In the genomic region with DNA sequence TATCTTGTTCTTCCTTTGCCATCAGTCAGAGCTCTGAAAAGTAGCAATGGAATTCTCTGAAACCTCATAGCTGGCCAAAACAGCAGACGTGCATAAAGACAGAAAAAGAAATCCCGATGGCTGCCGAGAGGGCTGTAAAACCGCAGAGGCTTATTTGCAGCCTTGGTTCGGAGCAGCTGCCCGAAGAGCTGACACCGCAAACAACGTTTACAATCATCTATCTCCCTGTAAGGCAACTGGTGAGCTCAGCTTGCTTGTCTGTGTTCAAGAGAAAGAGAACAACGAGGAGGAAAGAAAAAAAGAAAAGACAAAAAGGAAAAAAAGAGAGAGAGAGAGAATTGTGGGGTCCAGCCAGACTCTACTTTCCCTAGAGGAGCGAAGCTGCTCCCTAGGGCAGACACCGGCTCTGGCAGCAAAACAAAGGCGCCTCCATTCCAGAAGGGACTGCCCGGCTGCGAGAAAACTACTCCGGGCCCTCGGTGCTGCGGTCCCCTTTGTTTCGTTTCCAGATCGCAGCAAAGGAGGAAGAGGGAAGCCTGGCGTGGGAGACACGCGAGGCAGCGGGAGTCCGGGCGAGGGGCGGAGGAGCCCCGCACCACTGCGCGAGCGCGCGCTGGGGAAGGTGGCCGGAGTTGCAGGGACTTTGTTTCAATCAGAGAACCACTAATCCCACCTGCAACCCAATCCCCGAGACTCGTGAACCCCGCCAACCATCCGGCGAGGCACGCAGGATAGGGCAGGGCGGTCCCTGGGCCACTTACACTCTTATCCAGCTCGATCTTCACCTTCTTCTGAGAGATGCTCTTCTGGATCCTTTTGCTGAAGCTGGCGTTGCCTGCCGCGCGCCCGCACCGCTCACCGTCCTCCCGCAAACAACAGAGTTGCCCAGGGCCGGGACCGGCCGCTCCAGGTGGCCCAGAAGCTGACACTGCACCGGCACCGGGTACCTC, we compare ENCODE assay signal across 8 mouse cellular contexts. TPM values are rescaled to one million over a fixed set of nuclear protein-coding genes. Genes with fewer than 3 reads are reported as not detected.
DNase-seq lines count a peak whose midpoint lies in the region; ATAC-seq and TF ChIP-seq lines count a peak whose summit lies in the region.

No protein-coding gene starts in this region.

- H3K27ac ChIP-seq in cerebellum, adult 2 months (ENCODE audit: insufficient read depth, low read length) = peak overlapping the region; percentile 62
- peak overlapping the region; percentile 99 for H3K27ac ChIP-seq in hindbrain, embryonic 12.5 days
- H3K27ac ChIP-seq in left cerebral cortex, adult 2 months = peak overlapping the region; percentile 85

- H3K36me3 ChIP-seq in hindbrain, embryonic 12.5 days = peaks cover 10% of the 10 kb centered on the region

- DNase-seq in NIH3T3 (ENCODE audit: low read depth) = peak; percentile 63
- DNase-seq in cerebellum, adult 2 months = peak; percentile 58 to 72
- peak; percentile 56 for DNase-seq in forelimb bud, embryonic 11.5 days (ENCODE audit: low read depth, low spot score)
- peak; percentile 42 to 47 for DNase-seq in left cerebral cortex, adult 2 months (ENCODE audit: extremely low spot score in 1 of 2, low spot score in 2 of 2)
- peak; percentile 51 for DNase-seq in lung, postnatal 4 days
- DNase-seq in retina, postnatal 7 days (ENCODE audit: low read depth, low spot score) = peak; percentile 17
- DNase-seq in urinary bladder, postnatal 25 days (ENCODE audit: low spot score) = peak; percentile 31

- no peaks in the 10 kb centered on the region for H3K9me3 ChIP-seq in hindbrain, embryonic 12.5 days (replicated peaks)

- 0 out of 2 replicates have a peak, but pooled peaks have one; percentile 9 for TF ChIP-seq POLR2A in cerebellum, adult 2 months (IDR thresholded peaks at IDR 0.05; ENCODE audit: borderline replicate concordance, insufficient read depth, low read length)

- ATAC-seq in hindbrain, embryonic 12.5 days (ENCODE audit: low FRiP score) = peak; percentile 77

- peak overlapping the region; percentile 97 for H3K9ac ChIP-seq in hindbrain, embryonic 12.5 days

- peak overlapping the region; percentile 84 for H3K4me3 ChIP-seq in cerebellum, adult 2 months (replicated peaks; ENCODE audit: insufficient read depth, low read depth, low read length)
- peak overlapping the region; percentile 97 for H3K4me3 ChIP-seq in hindbrain, embryonic 12.5 days
- H3K4me3 ChIP-seq in left cerebral cortex, adult 2 months = peak overlapping the region; percentile 98

- H3K4me1 ChIP-seq in cerebellum, adult 2 months (ENCODE audit: control insufficient read depth, insufficient read depth, low read length) = peaks cover 4% of the 10 kb centered on the region; the same call in 1 of the 2 replicates
- H3K4me1 ChIP-seq in hindbrain, embryonic 12.5 days = peaks cover 7% of the 10 kb centered on the region

- H3K27me3 ChIP-seq in cerebellum, adult 2 months (ENCODE audit: control insufficient read depth, insufficient read depth, low read length) = no peaks in the 10 kb centered on the region
- no peaks in the 10 kb centered on the region for H3K27me3 ChIP-seq in hindbrain, embryonic 12.5 days

- H3K4me2 ChIP-seq in hindbrain, embryonic 12.5 days (replicated peaks) = peak overlapping the region; percentile 70

- no peak for TF ChIP-seq CTCF in cerebellum, adult 2 months (IDR thresholded peaks at IDR 0.05; ENCODE audit: borderline replicate concordance, insufficient read depth, low read depth, low read length)
- TF ChIP-seq CTCF in left cerebral cortex, adult 2 months (IDR thresholded peaks at IDR 0.05) = no peak; the same call in 1 of the 2 replicates

- WGBS in cerebellum, adult 2 months = under 1% methylated on average over 54 of the region's 54 CpGs
- under 1% methylated on average over 54 of the region's 54 CpGs for WGBS in hindbrain, embryonic 12.5 days

- intact Hi-C loops in left cerebral cortex, adult 2 months (cut with DNase I) = loop anchor here (1.0 to 2.0 kb wide), 3 partner anchors 25 to 56 kb away; partner anchors contain the start of gene Hmgb2

RNA-seq across cellular contexts. Expression of gene Sap30, which starts 0.9 kb away (rescaled TPM):
- polyA plus RNA-seq in cerebellum, adult 2 months (2012; rRNA removed) = 12.5 and 14.1 TPM in 2 replicates
- 89.9 and 90.4 TPM in 2 replicates for polyA plus RNA-seq in hindbrain, embryonic 12.5 days (2016; fragmentation: Nextera tagmentation; extraction: Ambion mirVana)
- 10 to 100 TPM in 1 of 2 experiments, 1 to 10 TPM in 1; 9.8 to 13.9 TPM for total RNA-seq in left cerebral cortex, adult 2 months (2021)

RNA-seq across cellular contexts. Expression of gene Hmgb2, which starts 24.9 kb away (rescaled TPM):
- 5.5 and 6.0 TPM in 2 replicates for polyA plus RNA-seq in cerebellum, adult 2 months (2012; rRNA removed)
- polyA plus RNA-seq in hindbrain, embryonic 12.5 days (2016; fragmentation: Nextera tagmentation; extraction: Ambion mirVana) = 331 and 384 TPM in 2 replicates
- 1 to 10 TPM; 3.9 to 6.4 TPM for total RNA-seq in left cerebral cortex, adult 2 months (2021)

RNA-seq across cellular contexts. Expression of gene Scrg1, which starts 31.0 kb away (rescaled TPM):
- polyA plus RNA-seq in cerebellum, adult 2 months (2012; rRNA removed) = 74.3 and 79.5 TPM in 2 replicates
- 1.5 and 1.6 TPM in 2 replicates for polyA plus RNA-seq in hindbrain, embryonic 12.5 days (2016; fragmentation: Nextera tagmentation; extraction: Ambion mirVana)
- 10 to 100 TPM; 41.1 to 42.5 TPM for total RNA-seq in left cerebral cortex, adult 2 months (2021)

Comparison
In these comparisons a context has a peak if more than half of its experiments do, and no peak if none do; other contexts are left out.
1. Peak in every context shown above with its lines: DNase-seq, ATAC-seq, H3K4me3 ChIP-seq and H3K27ac ChIP-seq.
2. RNA of gene Hmgb2, which starts 24.9 kb away (polyA plus RNA-seq): 331 to 384 TPM in hindbrain, embryonic 12.5 days; 5.5 to 6.0 TPM in cerebellum, adult 2 months; every median in the first group is over 10 times any median in the second.
3. RNA of gene Scrg1, which starts 31.0 kb away (polyA plus RNA-seq): 74.3 to 79.5 TPM in cerebellum, adult 2 months; 1.5 to 1.6 TPM in hindbrain, embryonic 12.5 days; every median in the first group is over 10 times any median in the second.